Mouse (Mus musculus): ENCODE data around the gene Prr14.

DNA sequence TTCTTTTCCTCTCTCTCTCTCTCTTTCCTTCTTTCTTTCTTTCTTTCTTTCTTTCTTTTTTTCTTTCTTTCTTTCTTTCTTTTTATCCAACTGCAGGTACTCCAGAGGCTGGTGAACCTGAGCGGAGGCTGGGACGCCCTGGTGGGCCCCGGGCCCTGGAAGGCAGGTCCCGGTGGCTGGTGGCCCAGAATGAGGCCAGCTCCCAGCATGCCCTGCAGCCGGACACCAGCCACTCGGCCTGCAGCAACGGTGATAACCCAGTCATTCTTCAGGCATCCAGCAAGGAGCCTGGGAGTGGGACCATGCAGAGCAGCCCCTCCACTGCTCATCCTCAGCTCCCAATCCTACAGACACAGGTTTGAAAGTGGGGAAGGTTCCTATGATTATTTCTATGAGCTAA, 56.4 kb downstream of the Prr14 start:
- TF ChIP-seq CTCF (IDR thresholded peaks at IDR 0.05; ENCODE audit: control insufficient read depth, insufficient read depth, insufficient read length) (no peak), USF1 (IDR thresholded peaks at IDR 0.05; ENCODE audit: low read depth) (no peak), MAX (IDR thresholded peaks at IDR 0.05) (no peak)

Data from C2C12 (cell line).